Mouse (Mus musculus): ENCODE measurements around the gene Nras. TPM values are rescaled to one million over a fixed set of nuclear protein-coding genes. Genes with fewer than 3 reads are reported as not detected.

Gene Nras
- polyA plus RNA-seq, 1 experiment from 2014 or later = 76.8 TPM

GRCm38 (mm10) chr3:103066927-103067326 is 8.8 kb downstream of the Nras start:
- Histone ChIP-seq H3K9me3 (replicated peaks) (no peaks in the 10 kb centered on the region), H3K9ac (replicated peaks) (no peak overlapping the region), H3K4me1 (no peaks in the 10 kb centered on the region), H3K27me3 (replicated peaks) (no peaks in the 10 kb centered on the region), H3K4me3 (replicated peaks) (no peak overlapping the region), H3K27ac (replicated peaks) (no peak overlapping the region), H3K4me2 (no peak overlapping the region), H3K36me3 (peaks cover 63% of the 10 kb centered on the region)
- no peak for ATAC-seq (ENCODE audit: low FRiP score)
- WGBS = 94% methylated on average over 8 of the region's 8 CpGs

GRCm38 (mm10) chr3:103068971-103069370 is 10.9 kb downstream of the Nras start:
- 94% methylated on average over 6 of the region's 6 CpGs for WGBS
- Histone ChIP-seq H3K9me3 (replicated peaks) (no peaks in the 10 kb centered on the region), H3K4me1 (no peaks in the 10 kb centered on the region), H3K4me3 (replicated peaks) (no peak overlapping the region), H3K27ac (replicated peaks) (no peak overlapping the region), H3K4me2 (no peak overlapping the region), H3K27me3 (replicated peaks) (no peaks in the 10 kb centered on the region), H3K36me3 (peaks cover 43% of the 10 kb centered on the region), H3K9ac (replicated peaks) (no peak overlapping the region)
- no peak for ATAC-seq (ENCODE audit: low FRiP score)

GRCm38 (mm10) chr3:103073771-103074170 is 15.7 kb downstream of the Nras start, which contains the start of gene Ampd1:
Gene Ampd1, plus strand, starts transcription at chr3:103074014.
- Histone ChIP-seq H3K27me3 (replicated peaks) (no peaks in the 10 kb centered on the region), H3K4me2 (no peak within 1 kb of the TSS), H3K9ac (replicated peaks) (no peak within 1 kb of the TSS), H3K4me1 (no peaks in the 10 kb centered on the region), H3K36me3 (peaks cover 7% of the 10 kb centered on the region; the same call in 1 of the 2 replicates), H3K27ac (replicated peaks) (no peak within 1 kb of the TSS), H3K9me3 (replicated peaks) (no peaks in the 10 kb centered on the region), H3K4me3 (replicated peaks) (no peak within 1 kb of the TSS)
- ATAC-seq (ENCODE audit: low FRiP score) = no peak
- WGBS = 74% methylated on average over 5 of the region's 5 CpGs

- no peak overlapping the region for H3K4me2 ChIP-seq
- WGBS = 95% methylated on average over 9 of the region's 9 CpGs
- no peak for ATAC-seq (ENCODE audit: low FRiP score)
- H3K9ac ChIP-seq (replicated peaks) = no peak overlapping the region
- H3K4me3 ChIP-seq (replicated peaks) = no peak overlapping the region
- H3K27me3 ChIP-seq (replicated peaks) = no peaks in the 10 kb centered on the region
- H3K9me3 ChIP-seq (replicated peaks) = no peaks in the 10 kb centered on the region
- no peak overlapping the region for H3K27ac ChIP-seq (replicated peaks)
- H3K36me3 ChIP-seq = no peaks in the 10 kb centered on the region
- H3K4me1 ChIP-seq = no peaks in the 10 kb centered on the region
These were observed 17.8 kb downstream of the Nras start for GRCm38 (mm10) chr3:103075871-103076270.

GRCm38 (mm10) chr3:103076476-103076875 is 18.4 kb downstream of the Nras start:
- Histone ChIP-seq H3K9me3 (replicated peaks) (no peaks in the 10 kb centered on the region), H3K4me1 (no peaks in the 10 kb centered on the region), H3K9ac (replicated peaks) (no peak overlapping the region), H3K36me3 (no peaks in the 10 kb centered on the region), H3K4me3 (replicated peaks) (no peak overlapping the region), H3K27me3 (replicated peaks) (no peaks in the 10 kb centered on the region), H3K4me2 (no peak overlapping the region), H3K27ac (replicated peaks) (no peak overlapping the region)
- 93% methylated on average over 9 of the region's 9 CpGs for WGBS
- no peak for ATAC-seq (ENCODE audit: low FRiP score)

- WGBS = 83% methylated on average over 9 of the region's 9 CpGs
- H3K27me3 ChIP-seq (replicated peaks) = no peaks in the 10 kb centered on the region
- no peaks in the 10 kb centered on the region for H3K4me1 ChIP-seq
- H3K4me3 ChIP-seq (replicated peaks) = no peak overlapping the region
- H3K4me2 ChIP-seq = no peak overlapping the region
- H3K9me3 ChIP-seq (replicated peaks) = no peaks in the 10 kb centered on the region
- no peaks in the 10 kb centered on the region for H3K36me3 ChIP-seq
- ATAC-seq (ENCODE audit: low FRiP score) = no peak
- H3K27ac ChIP-seq (replicated peaks) = no peak overlapping the region
- H3K9ac ChIP-seq (replicated peaks) = no peak overlapping the region
These were observed 21.2 kb downstream of the Nras start for GRCm38 (mm10) chr3:103079301-103079700.

- 60% methylated on average over 11 of the region's 11 CpGs for WGBS
- no peak overlapping the region for H3K9ac ChIP-seq (replicated peaks)
- no peak overlapping the region for H3K27ac ChIP-seq (replicated peaks)
These were observed 23.0 kb downstream of the Nras start for GRCm38 (mm10) chr3:103081051-103081450.

GRCm38 (mm10) chr3:103081861-103082453 is 23.9 kb downstream of the Nras start:
- no peaks in the 10 kb centered on the region for H3K27me3 ChIP-seq (replicated peaks)
- H3K27ac ChIP-seq (replicated peaks) = no peak overlapping the region
- 86% methylated on average over 17 of the region's 17 CpGs for WGBS
- no peaks in the 10 kb centered on the region for H3K4me1 ChIP-seq
- H3K9ac ChIP-seq (replicated peaks) = no peak overlapping the region
- no peak overlapping the region for H3K4me2 ChIP-seq
- ATAC-seq (ENCODE audit: low FRiP score) = no peak
- H3K9me3 ChIP-seq (replicated peaks) = no peaks in the 10 kb centered on the region
- H3K36me3 ChIP-seq = no peaks in the 10 kb centered on the region
- no peak overlapping the region for H3K4me3 ChIP-seq (replicated peaks)

More at GRCm38 (mm10) chr3:103081051-103081450, 23.0 kb downstream of the Nras start:
- no peaks in the 10 kb centered on the region for H3K27me3 ChIP-seq (replicated peaks)
- no peaks in the 10 kb centered on the region for H3K9me3 ChIP-seq (replicated peaks)
- no peak for ATAC-seq (ENCODE audit: low FRiP score)
- no peaks in the 10 kb centered on the region for H3K4me1 ChIP-seq
- H3K36me3 ChIP-seq = no peaks in the 10 kb centered on the region
- H3K4me2 ChIP-seq = no peak overlapping the region
- no peak overlapping the region for H3K4me3 ChIP-seq (replicated peaks)

- 89% methylated on average over 5 of the region's 5 CpGs for WGBS
- H3K4me3 ChIP-seq (replicated peaks) = no peak overlapping the region
- no peak overlapping the region for H3K27ac ChIP-seq (replicated peaks)
- H3K9me3 ChIP-seq (replicated peaks) = no peaks in the 10 kb centered on the region
- no peaks in the 10 kb centered on the region for H3K4me1 ChIP-seq
- no peak overlapping the region for H3K9ac ChIP-seq (replicated peaks)
- no peak overlapping the region for H3K4me2 ChIP-seq
- no peaks in the 10 kb centered on the region for H3K36me3 ChIP-seq
- ATAC-seq (ENCODE audit: low FRiP score) = no peak
- H3K27me3 ChIP-seq (replicated peaks) = no peaks in the 10 kb centered on the region
These were observed 24.7 kb downstream of the Nras start for GRCm38 (mm10) chr3:103082761-103083160.

- ATAC-seq (ENCODE audit: low FRiP score) = no peak
- 76% methylated on average over 3 of the region's 3 CpGs for WGBS
- Histone ChIP-seq H3K4me2 (no peak overlapping the region), H3K9me3 (replicated peaks) (no peaks in the 10 kb centered on the region), H3K9ac (replicated peaks) (no peak overlapping the region), H3K27ac (replicated peaks) (no peak overlapping the region), H3K4me3 (replicated peaks) (no peak overlapping the region), H3K36me3 (no peaks in the 10 kb centered on the region), H3K4me1 (no peaks in the 10 kb centered on the region), H3K27me3 (replicated peaks) (0 out of 2 replicates have a peak, but pooled peaks cover 3% of the 10 kb centered on the region)
These were observed 27.9 kb downstream of the Nras start for GRCm38 (mm10) chr3:103085986-103086385.

GRCm38 (mm10) chr3:103091753-103092152 is 33.7 kb downstream of the Nras start:
- Histone ChIP-seq H3K4me2 (no peak overlapping the region), H3K9ac (replicated peaks) (no peak overlapping the region), H3K27me3 (replicated peaks) (0 out of 2 replicates have a peak, but pooled peaks cover 3% of the 10 kb centered on the region), H3K4me1 (no peaks in the 10 kb centered on the region), H3K4me3 (replicated peaks) (no peak overlapping the region), H3K36me3 (no peaks in the 10 kb centered on the region), H3K27ac (replicated peaks) (no peak overlapping the region), H3K9me3 (replicated peaks) (no peaks in the 10 kb centered on the region)
- 94% methylated on average over 2 of the region's 2 CpGs for WGBS
- no peak for ATAC-seq (ENCODE audit: low FRiP score)

GRCm38 (mm10) chr3:103098662-103099061 is 40.6 kb downstream of the Nras start:
- no peak overlapping the region for H3K4me3 ChIP-seq (replicated peaks)
- 73% methylated on average over 23 of the region's 23 CpGs for WGBS
- H3K27ac ChIP-seq (replicated peaks) = no peak overlapping the region
- H3K4me1 ChIP-seq = peaks cover 15% of the 10 kb centered on the region
- peaks cover 5% of the 10 kb centered on the region; the same call in 1 of the 2 replicates for H3K27me3 ChIP-seq (replicated peaks)
- no peaks in the 10 kb centered on the region for H3K9me3 ChIP-seq (replicated peaks)
- no peak overlapping the region for H3K9ac ChIP-seq (replicated peaks)
- H3K4me2 ChIP-seq = no peak overlapping the region
- ATAC-seq (ENCODE audit: low FRiP score) = no peak
- no peaks in the 10 kb centered on the region for H3K36me3 ChIP-seq

All from neural tube, embryonic 15.5 days (tissue).